Mouse (Mus musculus) left cerebral cortex, postnatal 25 days (tissue): ENCODE data around the gene Mocs1. TPM values are rescaled to one million over a fixed set of nuclear protein-coding genes. Genes with fewer than 3 reads are reported as not detected.

ENCODE experiments used
- DNase-seq, 2 experiments: peaks; one replicate each; pipeline ENCODE4 v3.0.0; 2022; ENCODE audit warnings: low spot score in 2 of 2, mixed read lengths in 1 of 2
- intact Hi-C: fragments of 180-260 bp; cut with DNase I; formaldehyde crosslinking; loops from one replicate; pipeline ENCODE4 v1.15.1; 2025
- total RNA-seq, 2 experiments: library from RNA; stranded (reverse); gene quantifications; 2 replicates each; pipeline ENCODE4 v1.2.3; 2021

Mocs1 gene
- total RNA-seq, 2 experiments from 2014 or later: 14.1 to 14.3 TPM

DNA sequence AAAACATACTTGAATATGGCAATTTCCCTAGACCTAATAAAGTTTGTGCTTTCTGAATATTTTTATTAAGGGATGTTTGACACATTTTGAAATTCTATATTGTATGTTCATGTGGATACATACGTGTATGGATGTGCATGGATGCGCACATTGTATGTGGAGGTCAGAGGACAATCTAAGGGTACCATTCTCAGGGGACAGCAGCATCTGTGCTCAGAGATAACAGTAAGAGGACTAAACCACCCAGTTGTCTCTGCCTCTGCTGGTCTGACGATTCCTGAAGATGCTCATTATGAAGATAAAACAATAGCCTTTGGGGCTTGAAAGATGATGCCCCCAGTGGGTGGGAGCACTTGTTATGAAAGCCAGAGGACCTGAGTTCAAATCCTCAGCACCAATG lies 36.7 kb downstream of the Mocs1 start:
- intact Hi-C loops: loop anchor here (5.0 kb wide), 1 partner anchor 147 kb away; no protein-coding TSS in a partner anchor
- no peak for DNase-seq

GRCm38 (mm10) chr17:49468223-49468622 lies 40.1 kb downstream of the Mocs1 start:
- DNase-seq: peak; percentile 74 to 76
- intact Hi-C loops: loop anchor here (2.0 to 5.0 kb wide), 3 partner anchors 95 to 431 kb away; no protein-coding TSS in a partner anchor

DNA sequence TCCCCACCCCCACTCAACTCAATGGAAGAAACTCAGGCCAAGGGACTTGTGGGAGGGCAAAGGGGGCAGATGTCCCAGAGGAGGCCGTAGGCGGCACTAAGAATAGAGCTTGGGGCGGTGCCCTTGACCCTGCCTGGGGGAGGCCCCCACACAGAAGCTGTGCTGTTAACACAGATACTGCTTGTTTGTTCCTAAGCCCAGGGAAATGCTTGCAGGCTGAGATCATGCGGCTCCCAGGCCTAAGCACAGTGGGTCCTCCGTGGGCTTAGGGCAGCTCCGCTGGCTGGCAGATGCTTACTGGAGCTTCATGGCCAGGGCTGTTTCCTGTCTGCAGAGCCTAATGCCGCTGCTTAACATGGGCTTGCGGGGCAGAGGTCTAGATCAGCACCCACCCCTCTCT lies 44.5 kb downstream of the Mocs1 start:
- intact Hi-C loops: no loop called here
- DNase-seq: no peak

DNA sequence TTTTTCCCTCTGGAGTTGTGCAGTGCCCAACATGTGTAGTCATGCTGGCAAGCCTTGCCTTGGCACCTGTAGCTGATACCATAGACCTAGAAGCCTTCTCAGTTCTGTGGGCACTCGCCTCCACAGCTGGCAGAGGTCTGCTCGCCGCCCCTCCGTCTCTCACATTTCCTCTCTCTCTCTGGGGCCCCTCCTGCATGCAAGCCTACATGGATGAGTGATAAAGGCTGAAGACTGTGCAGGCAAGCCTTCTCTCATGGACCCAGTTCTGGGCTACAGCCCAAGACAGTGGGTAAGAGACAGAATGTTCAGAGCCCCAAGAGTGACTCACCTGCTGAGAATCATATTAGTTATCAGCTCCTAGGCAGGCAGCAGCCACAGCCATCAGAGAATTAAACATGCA lies 45.9 kb downstream of the Mocs1 start:
- intact Hi-C loops: no loop called here
- peak; percentile 30 to 83 for DNase-seq

- intact Hi-C loops: no loop called here
- DNase-seq: no peak
These were observed 47.0 kb downstream of the Mocs1 start for GRCm38 (mm10) chr17:49475174-49475573.

DNA sequence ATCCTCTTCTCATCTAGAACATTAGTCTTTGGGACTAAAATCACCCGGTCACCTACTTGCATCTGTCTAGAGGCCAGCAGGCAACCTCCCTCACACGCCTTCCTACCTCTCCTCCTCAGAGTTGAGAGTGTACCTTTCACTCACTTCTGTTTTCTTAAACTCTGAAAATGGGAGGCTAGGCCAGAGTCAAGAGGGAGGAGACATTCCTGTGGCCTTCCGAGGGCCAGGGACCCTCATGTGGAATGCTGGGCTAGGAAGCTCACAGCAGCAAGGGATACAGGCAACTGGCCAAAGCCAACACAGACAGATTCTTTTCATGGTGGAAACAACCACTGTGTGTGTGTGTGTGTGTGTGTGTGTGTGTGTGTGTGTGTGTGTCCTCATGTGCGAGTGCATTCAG lies 49.2 kb downstream of the Mocs1 start:
- intact Hi-C loops: no loop called here

DNA sequence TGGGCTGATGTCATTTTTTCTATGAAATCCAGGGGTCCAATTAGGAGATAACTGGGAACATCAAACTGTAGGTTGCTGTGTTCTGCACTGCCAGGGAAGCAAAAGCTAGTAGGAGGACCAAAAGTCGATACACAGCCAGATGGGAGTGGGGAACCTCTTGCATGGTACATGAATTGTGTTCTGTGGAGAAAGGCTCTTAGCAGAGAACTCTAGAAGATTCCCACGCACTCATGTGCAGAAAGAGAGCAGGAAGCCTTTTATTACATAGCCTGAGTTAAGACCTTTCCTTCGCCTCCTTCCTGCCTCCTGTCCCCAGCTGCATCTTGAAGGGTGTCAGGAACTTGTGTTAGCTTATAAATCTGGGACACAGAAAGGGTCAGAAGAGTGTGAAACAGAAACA lies 53.7 kb downstream of the Mocs1 start:
- DNase-seq: peak; percentile 32 to 67
- intact Hi-C loops: no loop called here

More for the DNA sequence above, 49.2 kb downstream of the Mocs1 start:
- DNase-seq: no peak

- intact Hi-C loops: no loop called here
- DNase-seq: peak; percentile 29 to 76
These were observed 56.3 kb downstream of the Mocs1 start for GRCm38 (mm10) chr17:49484435-49484834.

GRCm38 (mm10) chr17:49489098-49489497 lies 60.9 kb downstream of the Mocs1 start:
- DNase-seq: no peak
- intact Hi-C loops: no loop called here

- intact Hi-C loops: no loop called here
These were observed 65.1 kb downstream of the Mocs1 start for GRCm38 (mm10) chr17:49493276-49493675.

GRCm38 (mm10) chr17:49498169-49498568 lies 70.0 kb downstream of the Mocs1 start:
- intact Hi-C loops: no loop called here
- no peak for DNase-seq

More at GRCm38 (mm10) chr17:49493276-49493675, 65.1 kb downstream of the Mocs1 start:
- no peak for DNase-seq

DNA sequence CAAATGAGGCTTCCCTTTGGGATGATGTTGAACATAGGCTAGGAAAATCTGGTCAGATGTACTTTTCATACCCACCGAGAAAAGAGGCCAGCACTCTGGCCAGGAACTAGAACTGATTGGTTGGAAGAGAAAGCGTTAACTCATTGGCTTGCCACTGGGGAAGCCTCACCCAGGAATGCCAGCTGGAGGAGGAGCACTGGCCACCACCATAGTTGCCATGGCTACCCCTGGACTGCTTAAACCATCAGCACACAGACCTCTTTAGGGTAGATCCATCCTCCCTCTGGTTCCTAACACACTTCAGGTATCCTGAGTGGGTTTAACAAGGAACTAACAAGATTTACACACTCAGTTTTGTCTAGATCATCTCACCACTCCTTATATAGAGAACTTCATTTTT lies 71.5 kb downstream of the Mocs1 start:
- intact Hi-C loops: no loop called here
- peak in 1 of 2 experiments; percentile 18 for DNase-seq

- DNase-seq: no peak
- intact Hi-C loops: no loop called here
These were observed 72.1 kb downstream of the Mocs1 start for GRCm38 (mm10) chr17:49500234-49500633.

DNA sequence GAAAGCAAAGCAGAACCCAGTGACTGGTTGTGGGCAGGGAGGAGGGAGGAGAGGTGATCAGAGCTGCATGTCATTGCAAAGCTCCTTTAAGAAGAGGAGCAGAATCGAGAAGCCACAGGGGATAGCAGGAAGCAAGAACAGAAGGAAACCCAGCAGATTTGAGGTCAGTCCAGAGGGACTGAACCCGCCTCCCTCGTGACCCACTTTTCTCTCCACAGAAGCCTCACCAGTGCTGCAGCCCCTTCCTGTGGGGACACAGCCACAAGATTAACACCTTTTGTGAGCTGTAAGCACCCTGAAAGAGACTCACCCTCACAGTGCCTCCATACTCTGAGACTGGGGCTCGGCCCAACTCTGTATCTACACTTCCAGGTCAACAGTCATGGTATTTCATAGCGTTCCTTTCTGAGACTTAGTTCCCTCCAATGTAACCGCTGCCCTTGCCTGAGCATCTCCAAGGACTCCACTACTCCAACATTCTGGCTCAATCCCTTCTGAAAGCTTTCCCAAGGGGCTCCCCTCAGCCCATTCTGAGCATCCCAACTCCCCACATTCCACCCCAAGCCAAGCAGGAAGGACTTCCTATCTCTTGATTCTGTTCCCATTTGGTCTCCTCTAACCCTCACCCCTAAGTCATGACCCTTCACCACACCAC lies 75.2 kb downstream of the Mocs1 start:
- intact Hi-C loops: no loop called here
- DNase-seq: peak in 1 of 2 experiments; percentile 49

Other genes with a start within 250 kb of the Mocs1 start
- gene Daam2, start 136.0 kb downstream of the Mocs1 start, total RNA-seq: 10 to 100 TPM; 48.9 to 54.1 TPM
- 1 to 10 TPM; 1.4 to 2.2 TPM for gene Kif6, start 186.8 kb downstream of the Mocs1 start, total RNA-seq